Mouse (Mus musculus) cerebellum, adult 2 months (tissue): Measurements from ENCODE around the gene Cdc42se2. TPM values are rescaled to one million over a fixed set of nuclear protein-coding genes. Genes with fewer than 3 reads are reported as not detected.

Experiments
- DNase-seq, 2 experiments: peaks; one replicate each; pipeline ENCODE4 v3.0.0; 2021
- H3K27ac ChIP-seq: fragments of 200-500 bp; 2 replicates; pipeline ENCODE4 v1.5.1; 2012; ENCODE audit warnings: low read length, control low read depth, inconsistent platforms; ENCODE audit not compliant: insufficient read depth
- H3K27me3 ChIP-seq: fragments of 200-500 bp; 2 replicates; pipeline ENCODE4 v1.6.1; 2012; ENCODE audit warnings: inconsistent platforms, mild to moderate bottlenecking, low read length, moderate library complexity; ENCODE audit not compliant: control insufficient read depth, insufficient read depth
- H3K4me1 ChIP-seq: fragments of 200-500 bp; 2 replicates; pipeline ENCODE4 v1.6.1; 2011; ENCODE audit warnings: low read length; ENCODE audit not compliant: control insufficient read depth, insufficient read depth
- H3K4me3 ChIP-seq: fragments of 200-500 bp; replicated peaks from 2 replicates; pipeline ENCODE3; 2011; ENCODE audit warnings: mild to moderate bottlenecking, low read depth, low read length, control low read depth; ENCODE audit not compliant: insufficient read depth
- CTCF ChIP-seq: fragments of 200-500 bp; IDR thresholded peaks from 2 replicates; pipeline ENCODE4 v1.5.1; 2011; ENCODE audit warnings: low read depth, mild to moderate bottlenecking, control low read depth, low read length, moderate library complexity, borderline replicate concordance; ENCODE audit not compliant: insufficient read depth
- POLR2A ChIP-seq: fragments of 200-500 bp; IDR thresholded peaks from 2 replicates; pipeline ENCODE4 v1.6.1; 2011; ENCODE audit warnings: low read length, control low read depth, borderline replicate concordance; ENCODE audit not compliant: insufficient read depth
- WGBS: fragments of 180-500 bp; shearing (Covaris S2); methylation state at CpG from one replicate; pipeline ENCODE4 v1.1.7; 2018; 5-methylcytosine and 5-hydroxymethylcytosine counted together
- polyA plus RNA-seq: library from polyadenylated mRNA; depleted of rRNA; stranded (reverse); fragments of >200 nt; gene quantifications from 2 replicates; pipeline ENCODE4 v1.2.3, GENCODE M21; 2012

The Cdc42se2 gene
- polyA plus RNA-seq, 1 experiment, result 61.5 TPM

DNA sequence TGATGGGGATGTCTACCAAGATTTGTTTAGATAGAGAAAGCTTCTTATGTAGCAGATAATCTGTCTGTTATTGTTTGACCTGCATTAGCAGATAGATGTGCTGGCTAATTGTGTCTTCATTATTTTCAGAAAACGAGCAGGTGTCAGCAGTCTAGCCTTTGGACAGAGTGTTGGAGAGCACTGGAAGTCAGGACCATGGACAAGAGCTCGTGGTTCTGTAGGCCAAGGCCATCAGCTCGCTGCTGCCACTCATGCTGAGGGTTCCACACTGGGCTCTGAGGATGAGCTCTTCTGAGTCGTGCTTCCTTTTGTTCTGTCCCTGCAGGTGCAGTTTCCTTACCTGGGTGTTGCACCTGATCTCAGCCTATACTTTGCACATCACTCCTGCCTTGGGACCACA lies 91.5 kb downstream of the Cdc42se2 start:
- no peaks in the 10 kb centered on the region for H3K4me1 ChIP-seq
- peak; percentile 23 to 46 for DNase-seq
- H3K27ac ChIP-seq, result no peak overlapping the region
- no peak for TF ChIP-seq CTCF
- no peak for TF ChIP-seq POLR2A
- 59% methylated on average over 4 of the region's 4 CpGs for WGBS
- no peaks in the 10 kb centered on the region for H3K27me3 ChIP-seq
- no peak overlapping the region for H3K4me3 ChIP-seq

DNA sequence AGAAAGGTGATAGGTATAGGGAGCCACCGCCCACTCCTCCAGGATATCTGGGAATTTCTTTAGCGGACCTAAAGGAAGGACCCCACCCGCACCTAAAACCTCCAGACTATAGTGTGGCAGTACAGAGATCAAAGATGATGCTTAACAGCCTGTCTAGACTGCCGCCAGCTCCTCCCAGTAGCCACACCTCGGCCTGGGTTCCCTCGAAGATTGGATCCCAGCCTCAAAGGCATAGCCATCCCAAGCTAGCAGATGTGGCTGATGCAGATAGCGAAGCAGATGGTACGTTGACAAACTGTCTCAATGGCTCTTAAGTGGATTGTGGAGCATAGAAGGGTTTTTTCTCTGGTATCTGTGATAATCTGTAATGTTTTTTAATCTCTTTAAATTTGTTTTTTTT lies 93.2 kb downstream of the Cdc42se2 start:
- WGBS, result 74% methylated on average over 8 of the region's 8 CpGs
- H3K27ac ChIP-seq, result no peak overlapping the region
- TF ChIP-seq POLR2A (no peak), CTCF (no peak)
- no peak overlapping the region for H3K4me3 ChIP-seq
- H3K4me1 ChIP-seq, result no peaks in the 10 kb centered on the region
- H3K27me3 ChIP-seq, result no peaks in the 10 kb centered on the region
- no peak for DNase-seq

DNA sequence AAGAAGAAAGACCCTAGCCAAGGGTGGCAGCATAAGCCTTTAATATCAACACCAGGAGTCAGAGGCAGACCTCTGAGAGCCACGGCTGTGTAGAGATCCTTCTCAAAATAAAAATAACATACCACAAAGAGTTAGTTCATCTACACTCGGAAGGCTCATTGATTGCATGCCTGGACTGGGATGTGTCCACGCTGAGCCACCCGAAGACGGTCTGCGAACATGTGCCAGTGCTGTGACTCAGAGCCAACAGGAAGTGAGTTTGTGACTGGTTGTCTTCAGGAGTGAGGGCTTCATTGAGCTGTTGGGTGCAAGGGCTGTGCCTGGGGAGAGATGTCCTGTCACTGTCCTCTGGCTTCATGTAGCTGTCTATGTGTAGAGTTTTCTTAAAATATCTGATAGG lies 93.8 kb downstream of the Cdc42se2 start:
- no peak for DNase-seq
- H3K4me3 ChIP-seq, result no peak overlapping the region
- no peak overlapping the region for H3K27ac ChIP-seq
- TF ChIP-seq POLR2A (no peak), CTCF (no peak)
- WGBS, result 37% methylated on average over 6 of the region's 6 CpGs
- no peaks in the 10 kb centered on the region for H3K4me1 ChIP-seq
- H3K27me3 ChIP-seq, result no peaks in the 10 kb centered on the region

DNA sequence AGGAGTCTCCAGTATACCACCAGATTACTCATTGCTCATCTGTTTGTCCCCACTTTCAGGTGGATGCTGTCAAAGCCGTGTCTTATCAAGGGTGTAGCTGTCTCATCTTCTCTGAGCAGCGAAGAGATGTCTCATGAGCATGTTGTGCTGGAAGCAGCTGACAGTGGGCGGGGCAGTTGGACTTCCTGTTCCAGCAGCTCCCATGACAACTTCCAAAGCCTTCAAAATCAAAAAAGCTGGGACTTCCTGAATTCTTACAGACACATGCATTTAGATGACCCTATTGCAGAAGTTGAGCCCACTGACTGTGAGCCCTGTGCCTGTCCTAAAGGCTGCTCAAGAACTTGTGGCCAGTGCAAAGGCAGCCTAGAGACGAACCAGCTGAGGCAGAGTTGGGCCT lies 96.3 kb downstream of the Cdc42se2 start:
- H3K4me1 ChIP-seq, result no peaks in the 10 kb centered on the region
- DNase-seq, result no peak
- no peak overlapping the region for H3K4me3 ChIP-seq
- no peaks in the 10 kb centered on the region for H3K27me3 ChIP-seq
- WGBS, result 75% methylated on average over 4 of the region's 4 CpGs
- TF ChIP-seq POLR2A, result no peak
- TF ChIP-seq CTCF, result no peak
- H3K27ac ChIP-seq, result no peak overlapping the region

DNA sequence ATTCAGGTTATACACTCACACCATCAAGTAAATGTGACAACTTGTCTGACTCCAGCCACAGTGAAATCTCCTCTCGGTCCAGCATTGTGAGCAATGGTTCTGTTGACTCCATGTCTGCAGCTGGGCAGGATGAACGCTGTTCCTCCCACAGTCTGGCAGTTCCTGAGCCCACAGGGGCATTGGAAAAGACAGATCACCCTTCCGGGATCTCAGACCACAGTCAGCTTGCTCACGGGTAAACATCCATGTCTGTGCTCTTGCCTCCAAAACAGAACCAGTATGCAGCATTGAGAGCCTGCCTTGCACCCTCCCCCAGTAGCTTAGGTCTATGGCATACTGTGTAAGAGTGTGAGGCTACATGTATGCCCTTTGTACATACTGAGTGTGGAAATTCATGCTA lies 97.3 kb downstream of the Cdc42se2 start:
- Histone ChIP-seq H3K4me1 (no peaks in the 10 kb centered on the region), H3K27ac (no peak overlapping the region), H3K27me3 (no peaks in the 10 kb centered on the region), H3K4me3 (no peak overlapping the region)
- TF ChIP-seq POLR2A (no peak), CTCF (no peak)
- 88% methylated on average over 4 of the region's 4 CpGs for WGBS
- no peak for DNase-seq

DNA sequence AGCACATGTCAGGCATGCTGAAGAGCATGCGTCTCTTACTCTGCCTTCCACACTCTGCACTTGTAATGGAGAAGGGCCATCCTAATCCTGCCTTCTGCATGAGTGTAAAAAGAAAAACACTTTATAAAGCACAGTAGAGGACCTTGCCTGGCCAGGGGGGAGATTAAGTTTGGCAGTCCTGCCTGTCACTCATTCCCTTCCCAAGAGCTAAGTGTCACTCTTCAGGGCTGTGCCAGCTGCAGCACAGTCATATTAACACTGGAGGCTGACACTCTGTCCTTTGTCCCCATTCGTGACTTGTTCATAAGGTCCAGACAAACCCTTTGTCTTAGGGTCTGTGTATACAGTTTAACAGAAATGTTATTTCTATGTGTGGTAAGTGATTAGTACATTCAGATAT lies 102.6 kb downstream of the Cdc42se2 start:
- no peaks in the 10 kb centered on the region for H3K27me3 ChIP-seq
- DNase-seq, result no peak
- H3K4me1 ChIP-seq, result no peaks in the 10 kb centered on the region
- H3K27ac ChIP-seq, result no peak overlapping the region
- H3K4me3 ChIP-seq, result no peak overlapping the region
- no peak for TF ChIP-seq CTCF
- no peak for TF ChIP-seq POLR2A
- 75% methylated on average over 2 of the region's 2 CpGs for WGBS

DNA sequence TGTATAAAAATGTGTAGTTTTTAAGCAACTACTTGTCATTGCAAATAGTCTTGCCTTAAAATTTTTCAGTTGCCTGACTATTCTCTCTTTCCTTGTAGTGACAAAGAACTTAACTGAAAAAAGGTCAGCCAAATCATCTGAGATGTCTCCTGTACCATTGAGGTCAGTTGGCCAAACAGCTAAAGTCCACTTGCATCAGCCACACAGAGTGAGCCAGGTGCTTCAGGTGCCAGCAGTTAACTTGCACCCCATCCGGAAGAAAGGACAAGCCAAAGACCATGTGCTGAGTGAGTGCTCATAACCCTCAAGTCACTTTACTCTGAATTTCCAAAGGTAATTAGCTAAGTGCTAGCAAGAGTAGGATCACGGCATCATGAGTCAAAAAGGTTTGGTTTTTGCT lies 108.3 kb downstream of the Cdc42se2 start:
- DNase-seq, result no peak

DNA sequence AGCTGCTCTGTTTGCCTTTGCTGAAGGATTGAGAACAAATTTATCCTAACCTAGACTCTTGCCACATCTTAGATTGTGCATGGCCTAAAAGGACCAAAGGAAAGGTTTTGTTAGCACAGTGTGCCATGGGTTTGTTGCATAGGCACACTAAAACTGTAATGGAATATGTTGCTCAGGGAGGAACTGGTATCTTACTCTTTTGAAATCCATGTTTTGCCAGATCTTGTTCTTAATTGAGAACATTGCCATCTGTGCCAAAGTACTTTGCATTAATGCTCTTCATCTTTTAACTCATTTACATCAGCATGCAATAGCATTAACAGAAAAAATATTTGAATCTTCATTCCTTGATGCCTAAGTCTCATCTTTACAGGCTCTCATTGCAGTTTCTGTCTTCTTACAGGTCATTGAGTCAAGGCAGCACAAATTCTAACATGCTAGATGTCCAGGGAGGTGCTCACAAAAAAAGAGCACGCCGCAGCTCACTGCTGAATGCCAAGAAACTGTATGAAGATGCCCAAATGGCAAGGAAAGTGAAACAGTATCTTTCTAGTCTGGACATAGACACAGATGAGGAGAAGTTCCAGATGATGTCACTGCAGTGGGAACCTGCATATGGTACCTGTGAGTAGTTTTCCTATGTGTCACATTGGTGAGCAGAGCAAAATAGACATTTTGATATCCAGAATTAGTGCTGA lies 111.5 kb downstream of the Cdc42se2 start:
- TF ChIP-seq CTCF (no peak), POLR2A (no peak)
- Histone ChIP-seq H3K4me3 (no peak overlapping the region), H3K27me3 (no peaks in the 10 kb centered on the region), H3K4me1 (no peaks in the 10 kb centered on the region), H3K27ac (no peak overlapping the region)
- no peak for DNase-seq
- WGBS, result 85% methylated on average over 2 of the region's 2 CpGs

More for the DNA sequence above, 108.3 kb downstream of the Cdc42se2 start:
- Histone ChIP-seq H3K27ac (no peak overlapping the region), H3K27me3 (no peaks in the 10 kb centered on the region), H3K4me1 (no peaks in the 10 kb centered on the region), H3K4me3 (no peak overlapping the region)
- 92% methylated on average over 2 of the region's 2 CpGs for WGBS
- no peak for TF ChIP-seq CTCF
- TF ChIP-seq POLR2A, result no peak
